Mouse (Mus musculus) megakaryocyte, adult 5-6 weeks (primary cell): ENCODE measurements around the gene Itpripl1. TPM values are rescaled to one million over a fixed set of nuclear protein-coding genes. Genes with fewer than 3 reads are reported as not detected.
"Not testable (repeated sequence)": the region's sequence is repeated elsewhere in the genome, so short reads cannot be mapped to it uniquely, and the experiment has no call there.

Experiments used
- ATAC-seq: 2 replicates; pipeline ENCODE4 v1.8.0; 2016; ENCODE audit warnings: mild to moderate bottlenecking, inconsistent platforms; ENCODE audit not compliant: poor library complexity, severe bottlenecking
- total RNA-seq, 2 experiments: library from RNA; stranded (forward) in 1 of 2; stranded (reverse) in 1 of 2; fragments of 153-499, 151-499 nt in 1 of 2; fragments of 221-1000, 200-1000 nt in 1 of 2; gene quantifications; 2 replicates each; pipeline versions ENCODE4 v1.2.3 to v1.2.4; 2015 to 2017

The Itpripl1 gene
- total RNA-seq (2015): 39.4 and 40.2 TPM in 2 replicates
- 46.1 and 50.0 TPM in 2 replicates for total RNA-seq (2017)

DNA sequence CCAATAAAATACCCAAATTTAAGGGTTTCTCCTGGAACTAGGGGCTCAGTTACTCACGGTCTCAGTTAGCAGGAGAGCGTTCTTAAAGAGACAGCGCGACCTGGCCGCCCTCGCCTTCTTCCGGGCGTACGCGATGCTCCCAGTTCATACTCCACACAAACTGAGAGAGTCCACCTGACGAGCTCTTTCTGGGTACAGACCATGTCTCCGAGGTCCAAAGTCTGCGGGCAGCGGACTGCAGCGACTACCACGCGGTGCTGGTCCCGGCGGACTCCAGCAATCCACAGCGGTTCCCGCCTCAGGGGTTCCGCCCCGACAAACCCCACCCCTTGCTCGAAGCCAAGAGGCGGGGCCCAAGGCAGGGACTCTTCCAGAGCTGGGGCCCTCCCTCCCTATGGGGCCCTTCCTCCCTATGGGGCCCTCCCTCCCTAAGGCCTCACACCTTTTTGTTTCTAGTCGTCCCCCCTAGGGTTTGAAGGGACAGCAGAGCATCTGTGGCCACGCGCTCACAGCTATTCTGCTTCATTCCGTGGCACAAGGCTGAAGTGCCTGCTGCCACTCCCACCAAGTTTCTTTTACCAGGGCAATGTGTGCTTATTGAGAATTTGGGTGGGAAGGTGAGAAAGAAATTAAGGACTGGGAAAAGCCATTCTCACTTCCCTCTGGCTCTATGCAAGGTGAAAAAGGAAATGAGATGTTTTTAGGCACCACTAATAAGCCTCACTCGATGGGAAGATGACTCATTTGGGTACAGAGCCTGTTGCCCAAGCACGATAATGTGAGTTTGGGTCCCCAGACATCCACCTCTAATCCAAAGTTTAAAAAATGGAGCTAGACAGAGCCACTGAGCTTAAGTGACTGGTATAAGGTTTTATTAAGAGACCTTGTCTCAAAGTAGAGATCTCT, at the start of gene Itpripl1:
Itpripl1 (minus strand) TSS at position 285 of the 906 bp plus-strand sequence.
- ATAC-seq: peak; percentile 94

DNA sequence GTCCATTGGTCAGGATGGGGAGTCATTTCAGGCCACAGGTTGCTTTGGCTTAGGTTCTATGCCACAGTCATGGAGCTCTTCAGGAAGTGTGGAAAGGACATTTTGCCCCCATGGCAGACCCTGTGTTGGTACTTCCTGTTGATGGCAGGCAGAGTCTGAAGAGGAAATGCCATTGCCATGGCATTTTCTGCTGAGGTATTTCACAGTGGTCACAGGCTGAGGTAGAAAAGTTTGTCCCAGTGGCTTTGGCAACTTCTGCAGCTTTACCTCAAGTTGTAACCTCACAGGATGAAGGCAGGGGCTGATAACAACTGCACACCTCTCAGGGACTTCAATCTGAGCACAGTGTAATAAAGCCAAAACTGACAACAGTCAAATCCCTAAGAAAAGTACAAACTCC, 46.3 kb upstream of the Itpripl1 start:
- ATAC-seq: no peak

DNA sequence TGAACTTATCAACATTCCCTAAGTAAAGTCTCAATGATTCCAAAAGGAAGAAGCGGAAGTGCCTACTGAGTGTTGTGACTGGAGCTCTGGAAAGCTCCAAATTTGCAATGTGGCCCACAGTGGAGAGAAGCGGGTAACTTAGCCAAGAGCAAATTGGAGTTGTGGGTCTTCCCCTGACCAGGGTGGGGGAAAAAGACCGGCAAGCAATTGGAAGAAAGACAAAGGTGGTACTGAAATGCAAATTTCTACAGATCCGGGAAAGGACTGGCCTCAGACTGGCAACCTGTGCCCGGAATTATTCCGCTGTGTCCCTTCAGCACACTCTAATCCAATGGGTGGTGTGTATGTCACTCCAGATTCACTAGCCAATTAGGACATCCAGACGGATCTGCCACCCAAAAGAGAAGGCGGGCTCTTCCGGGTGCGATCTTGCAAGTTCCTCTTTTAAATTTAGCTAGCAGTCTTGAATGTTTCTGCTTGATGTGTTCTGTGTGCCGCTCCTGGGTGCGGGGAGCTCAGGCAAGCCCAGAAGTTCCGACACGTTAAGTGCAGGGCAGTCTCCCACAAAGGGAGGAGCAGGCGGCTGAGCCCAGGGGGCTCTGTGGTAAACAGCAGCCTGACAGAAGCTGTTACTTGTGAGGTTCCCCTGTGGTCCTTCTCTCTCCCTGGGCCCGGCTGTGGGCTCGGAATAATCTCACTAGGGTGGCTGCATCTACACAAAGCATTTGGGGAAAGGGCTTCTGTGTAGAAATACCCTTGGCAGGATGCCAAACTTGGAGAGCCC, 39.5 kb upstream of the Itpripl1 start:
- ATAC-seq: peak; percentile 99

GRCm38 (mm10) chr2:127166261-127166660, 23.0 kb upstream of the Itpripl1 start:
- ATAC-seq: peak; percentile 56

DNA sequence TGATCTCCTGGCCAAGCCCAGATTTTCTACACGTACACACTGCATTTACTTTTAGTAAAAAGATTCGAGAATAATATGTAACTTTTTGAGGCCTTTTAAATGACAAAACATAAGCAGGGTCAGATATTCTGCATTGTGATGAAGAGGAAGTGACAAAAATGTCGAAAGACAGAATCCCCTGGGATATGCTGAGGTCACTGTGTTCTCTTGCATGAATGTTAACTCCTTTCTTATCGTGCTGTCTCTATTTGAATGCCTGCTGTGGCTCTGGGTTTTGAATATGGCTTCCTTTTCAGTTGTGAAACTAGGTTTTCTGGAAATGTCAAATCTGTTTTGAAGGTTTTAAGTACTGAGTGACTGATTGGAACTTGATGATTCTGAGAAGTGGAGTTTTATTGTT, 22.4 kb upstream of the Itpripl1 start:
- ATAC-seq: no peak

- no peak for ATAC-seq
Measured at GRCm38 (mm10) chr2:127145699-127146098, 2.5 kb upstream of the Itpripl1 start.

- peak; percentile 41 for ATAC-seq
Measured at GRCm38 (mm10) chr2:127142577-127143157, 575 bp downstream of the Itpripl1 start.

- ATAC-seq: peak; percentile 22; the same call in 1 of the 2 replicates
Measured at GRCm38 (mm10) chr2:127142031-127142430, 1.2 kb downstream of the Itpripl1 start.

- no peak for ATAC-seq
Measured at GRCm38 (mm10) chr2:127140011-127140410, 3.2 kb downstream of the Itpripl1 start.

GRCm38 (mm10) chr2:127139605-127140004, 3.6 kb downstream of the Itpripl1 start:
- ATAC-seq: no peak

DNA sequence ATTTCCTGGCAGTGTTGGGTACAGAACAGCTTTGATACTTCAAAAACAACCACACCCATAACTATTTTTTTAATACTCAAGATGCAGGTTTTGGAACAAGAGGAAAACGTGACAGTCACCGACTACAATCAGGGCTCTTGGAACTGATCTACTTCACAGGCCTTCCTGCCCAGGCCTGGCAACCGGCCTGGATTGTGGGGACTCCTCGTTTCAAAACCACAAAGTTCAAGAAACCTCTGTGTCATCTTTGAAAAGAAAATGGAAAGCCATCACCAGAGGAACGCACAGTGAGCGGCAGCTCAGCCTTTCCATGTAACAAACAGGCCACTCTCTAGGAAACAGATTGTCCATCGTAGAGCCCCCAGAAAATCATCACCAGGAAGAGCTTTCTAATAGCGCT, 4.1 kb downstream of the Itpripl1 start:
- no peak for ATAC-seq

GRCm38 (mm10) chr2:127138449-127138848, 4.8 kb downstream of the Itpripl1 start:
- ATAC-seq: no peak

- ATAC-seq: no peak
Measured at GRCm38 (mm10) chr2:127137838-127138420, 5.3 kb downstream of the Itpripl1 start.

DNA sequence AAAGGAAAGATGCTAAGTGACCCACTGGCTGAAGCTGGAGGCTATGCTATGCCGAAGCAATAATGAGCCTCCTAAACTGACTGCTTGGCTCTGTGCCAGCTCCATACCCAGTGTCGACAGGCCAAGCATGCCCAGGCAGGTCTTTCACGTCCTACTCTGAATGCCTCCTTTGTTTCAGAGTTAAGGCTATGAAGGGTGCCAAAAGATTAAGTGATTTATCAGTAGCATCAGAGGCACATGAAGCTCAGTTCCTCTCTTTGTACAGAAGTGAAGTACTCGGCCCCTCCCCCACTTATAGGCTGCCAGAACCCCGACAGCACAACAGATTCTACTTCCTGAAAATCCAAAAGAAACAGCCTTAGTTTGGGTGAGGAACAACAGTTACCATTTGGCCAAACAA, 6.3 kb downstream of the Itpripl1 start:
- peak; percentile 48 for ATAC-seq

DNA sequence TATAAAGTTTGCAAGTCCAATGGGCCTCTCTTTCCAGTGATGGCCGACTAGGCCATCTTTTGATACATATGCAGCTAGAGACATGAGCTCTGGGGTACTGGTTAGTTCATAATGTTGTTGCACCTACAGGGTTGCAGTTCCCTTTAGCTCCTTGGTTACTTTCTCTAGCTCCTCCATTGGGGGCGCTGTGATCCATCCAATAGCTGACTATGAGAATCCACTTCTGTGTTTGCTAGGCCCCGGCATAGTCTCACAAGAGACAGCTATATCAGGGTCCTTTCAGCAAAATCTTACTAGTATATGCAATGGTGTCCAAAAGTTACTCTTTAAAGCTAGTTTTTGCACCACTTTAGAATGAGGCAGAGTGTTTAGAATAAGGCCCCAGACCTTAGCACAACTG, 8.0 kb downstream of the Itpripl1 start:
- not testable (repeated sequence) for ATAC-seq

DNA sequence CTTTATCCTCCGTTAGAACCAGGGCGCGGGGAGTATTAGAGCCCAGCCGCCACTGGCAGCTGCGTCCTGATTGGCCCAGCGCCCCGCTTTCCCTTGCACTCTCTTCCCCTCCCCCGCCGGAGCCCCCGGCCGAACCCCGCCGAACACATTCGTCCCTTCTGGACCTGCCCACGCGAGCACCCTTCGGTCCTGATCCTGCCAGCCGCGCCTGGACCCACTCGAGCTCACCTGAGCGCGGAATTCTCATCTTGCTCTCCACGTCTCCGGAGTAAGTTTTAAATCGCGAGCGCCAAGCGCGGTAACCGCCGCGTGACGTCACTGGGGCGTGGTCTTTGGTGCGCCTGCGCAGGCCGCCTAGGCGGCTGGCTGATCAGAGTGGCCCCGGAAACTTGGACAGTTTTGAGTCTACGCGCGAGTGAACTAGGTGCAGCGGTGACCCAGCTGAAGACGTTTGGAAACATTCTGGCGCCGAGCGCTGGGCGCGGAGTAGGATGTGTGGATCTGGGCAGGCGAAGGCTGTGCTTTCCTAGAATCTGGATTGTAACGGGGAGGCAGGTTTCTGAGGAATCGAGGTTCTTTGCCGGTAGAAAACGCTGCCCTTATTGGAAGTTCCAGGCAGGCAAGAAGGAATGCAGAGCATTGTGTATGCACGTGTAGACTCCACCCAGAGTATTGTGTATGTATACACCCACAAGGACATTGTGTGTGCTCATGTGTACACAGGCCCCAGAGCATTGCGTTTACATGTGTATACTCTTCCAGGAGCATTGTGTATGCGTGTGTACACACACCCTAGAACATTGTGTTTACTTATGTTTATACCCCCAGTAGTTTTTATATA, 9.4 kb downstream of the Itpripl1 start, which contains the start of gene Ncaph:
Ncaph (minus strand) TSS at position 334 of the 841 bp plus-strand sequence.
- peak; percentile 83 for ATAC-seq

DNA sequence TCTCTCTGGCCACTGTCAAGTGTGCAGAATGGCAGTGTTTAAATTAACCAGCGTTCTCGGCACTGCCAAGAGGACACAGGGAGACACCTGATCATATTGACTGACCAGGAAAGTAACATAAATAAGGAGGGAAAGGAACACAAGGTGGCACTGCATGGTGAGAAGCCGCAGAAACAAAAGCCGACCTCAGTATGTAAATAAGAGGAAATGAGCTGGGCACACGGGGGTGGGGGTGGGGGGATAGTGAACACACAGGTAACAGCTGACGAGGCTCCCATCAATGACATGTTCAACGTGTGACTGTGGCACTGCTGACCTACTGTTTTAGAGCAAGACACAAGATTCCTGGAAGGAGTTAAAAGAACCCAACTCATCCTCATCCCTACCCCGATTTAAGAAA, 11.9 kb downstream of the Itpripl1 start:
- no peak for ATAC-seq

- no peak for ATAC-seq
Measured at GRCm38 (mm10) chr2:127128926-127129325, 14.3 kb downstream of the Itpripl1 start.

GRCm38 (mm10) chr2:127121591-127122235, 21.5 kb downstream of the Itpripl1 start:
- no peak for ATAC-seq
